Mouse (Mus musculus) kidney, embryonic 14.5 days (tissue): ENCODE results near the gene Ten1. TPM values are rescaled to one million over a fixed set of nuclear protein-coding genes. Genes with fewer than 3 reads are reported as not detected.

Experiments
- ATAC-seq: fragments of 200-750 bp; cut with Nextera tagmentation; 2 replicates; pipeline ENCODE4 v1.8.0; 2017; ENCODE audit warnings: moderate number of reproducible peaks, mild to moderate bottlenecking, moderate TSS enrichment, moderate library complexity; ENCODE audit not compliant: low FRiP score, low TSS enrichment
- H3K27ac ChIP-seq: fragments of 300-500 bp; sonication (generic); 2 replicates; pipeline ENCODE4 v1.5.1; 2014; ENCODE audit warnings: low read depth, mild to moderate bottlenecking, low read length, moderate library complexity, mixed read lengths
- H3K27me3 ChIP-seq: fragments of 300-500 bp; sonication (generic); 2 replicates; pipeline ENCODE4 v1.6.1; 2014; ENCODE audit warnings: mild to moderate bottlenecking, low read length; ENCODE audit not compliant: control insufficient read depth, insufficient read depth
- H3K36me3 ChIP-seq: fragments of 300-500 bp; sonication (generic); 2 replicates; pipeline ENCODE4 v1.6.1; 2014; ENCODE audit warnings: low read length, mixed read lengths; ENCODE audit not compliant: control insufficient read depth, insufficient read depth
- H3K4me1 ChIP-seq: fragments of 300-500 bp; sonication (generic); 2 replicates; pipeline ENCODE4 v1.6.1; 2014; ENCODE audit warnings: low read length, mixed read lengths; ENCODE audit not compliant: control insufficient read depth, insufficient read depth
- H3K4me2 ChIP-seq: fragments of 300-500 bp; sonication (generic); replicated peaks from 2 replicates; pipeline ENCODE4 v1.6.1; 2014; ENCODE audit warnings: low read depth, mild to moderate bottlenecking, low read length
- H3K4me3 ChIP-seq: fragments of 300-500 bp; sonication (generic); 2 replicates; pipeline ENCODE4 v1.5.1; 2014; ENCODE audit warnings: mild to moderate bottlenecking, low read length
- H3K9ac ChIP-seq: fragments of 300-500 bp; sonication (generic); 2 replicates; pipeline ENCODE4 v1.6.1; 2014; ENCODE audit warnings: low read depth, mild to moderate bottlenecking, low read length, moderate library complexity
- H3K9me3 ChIP-seq: fragments of 300-500 bp; sonication (generic); 2 replicates; pipeline ENCODE4 v1.6.1; 2016; ENCODE audit warnings: low read length; ENCODE audit not compliant: control insufficient read depth
- WGBS: fragments of 180-500 bp; shearing (Covaris S2); extraction: QIAGEN DNeasy Blood & Tissue Kit; methylation state at CpG from one replicate; pipeline ENCODE4 v1.1.7; 2014; 5-methylcytosine and 5-hydroxymethylcytosine counted together
- polyA plus RNA-seq: library from polyadenylated mRNA; unstranded; fragments of >200 nt; fragmentation: Nextera tagmentation; extraction: Ambion mirVana; gene quantifications from 2 replicates; pipeline ENCODE4 v1.2.1, GENCODE M21; 2014

Gene Ten1
- polyA plus RNA-seq, 1 experiment from 2014 or later: 74.1 TPM

- Histone ChIP-seq H3K4me1 (no peaks in the 10 kb centered on the region), H3K4me3 (no peak overlapping the region), H3K9me3 (no peaks in the 10 kb centered on the region), H3K27ac (no peak overlapping the region), H3K4me2 (no peak overlapping the region), H3K36me3 (peaks cover 16% of the 10 kb centered on the region), H3K9ac (no peak overlapping the region), H3K27me3 (no peaks in the 10 kb centered on the region)
- ATAC-seq: no peak
- WGBS: 83% methylated on average over 3 of the region's 3 CpGs
These were observed 10.0 kb downstream of the Ten1 start for GRCm38 (mm10) chr11:116208660-116209059.

- Histone ChIP-seq H3K27ac (no peak overlapping the region), H3K9ac (no peak overlapping the region), H3K4me1 (no peaks in the 10 kb centered on the region), H3K36me3 (peaks cover 16% of the 10 kb centered on the region), H3K27me3 (no peaks in the 10 kb centered on the region), H3K9me3 (no peaks in the 10 kb centered on the region), H3K4me3 (no peak overlapping the region), H3K4me2 (no peak overlapping the region)
- 46% methylated on average over 8 of the region's 8 CpGs for WGBS
- no peak for ATAC-seq
These were observed 10.6 kb downstream of the Ten1 start for GRCm38 (mm10) chr11:116209257-116209656.

GRCm38 (mm10) chr11:116210696-116211095 is 12.0 kb downstream of the Ten1 start:
- Histone ChIP-seq H3K9me3 (no peaks in the 10 kb centered on the region), H3K36me3 (peaks cover 12% of the 10 kb centered on the region), H3K27ac (no peak overlapping the region), H3K4me3 (no peak overlapping the region), H3K4me2 (no peak overlapping the region), H3K4me1 (no peaks in the 10 kb centered on the region), H3K9ac (no peak overlapping the region), H3K27me3 (no peaks in the 10 kb centered on the region)
- no peak; the same call in 1 of the 2 replicates for ATAC-seq
- 63% methylated on average over 5 of the region's 5 CpGs for WGBS

- 89% methylated on average over 6 of the region's 6 CpGs for WGBS
- no peak overlapping the region for H3K9ac ChIP-seq
- H3K36me3 ChIP-seq: no peaks in the 10 kb centered on the region
- no peak overlapping the region for H3K4me2 ChIP-seq
- no peaks in the 10 kb centered on the region for H3K4me1 ChIP-seq
- no peaks in the 10 kb centered on the region for H3K9me3 ChIP-seq
- ATAC-seq: no peak
- no peak overlapping the region for H3K27ac ChIP-seq
- no peak overlapping the region for H3K4me3 ChIP-seq
- H3K27me3 ChIP-seq: no peaks in the 10 kb centered on the region
These were observed 14.2 kb downstream of the Ten1 start for GRCm38 (mm10) chr11:116212847-116213246.

- Histone ChIP-seq H3K27ac (no peak overlapping the region), H3K4me1 (peaks cover 5% of the 10 kb centered on the region; the same call in 1 of the 2 replicates), H3K36me3 (no peaks in the 10 kb centered on the region), H3K4me2 (no peak overlapping the region), H3K4me3 (no peak overlapping the region), H3K27me3 (no peaks in the 10 kb centered on the region), H3K9ac (no peak overlapping the region), H3K9me3 (no peaks in the 10 kb centered on the region)
- WGBS: 75% methylated on average over 13 of the region's 13 CpGs
- no peak for ATAC-seq
These were observed 15.3 kb downstream of the Ten1 start for GRCm38 (mm10) chr11:116213877-116214510.

- no peaks in the 10 kb centered on the region for H3K27me3 ChIP-seq
These were observed 16.5 kb downstream of the Ten1 start for GRCm38 (mm10) chr11:116215181-116215580.

GRCm38 (mm10) chr11:116215991-116216390 is 17.3 kb downstream of the Ten1 start:
- Histone ChIP-seq H3K4me2 (no peak overlapping the region), H3K27ac (no peak overlapping the region), H3K4me3 (no peak overlapping the region), H3K9me3 (no peaks in the 10 kb centered on the region), H3K36me3 (no peaks in the 10 kb centered on the region), H3K4me1 (peaks cover 15% of the 10 kb centered on the region; the same call in 1 of the 2 replicates), H3K9ac (0 out of 2 replicates have a peak overlapping the region, but pooled peaks have one; percentile 12), H3K27me3 (peaks cover under 1% of the 10 kb centered on the region; the same call in 1 of the 2 replicates)
- no peak for ATAC-seq
- WGBS: 78% methylated on average over 6 of the region's 6 CpGs

More at GRCm38 (mm10) chr11:116215181-116215580, 16.5 kb downstream of the Ten1 start:
- no peak overlapping the region for H3K4me2 ChIP-seq
- no peaks in the 10 kb centered on the region for H3K9me3 ChIP-seq
- H3K27ac ChIP-seq: no peak overlapping the region
- ATAC-seq: no peak
- no peak overlapping the region for H3K4me3 ChIP-seq
- peaks cover 15% of the 10 kb centered on the region; the same call in 1 of the 2 replicates for H3K4me1 ChIP-seq
- no peaks in the 10 kb centered on the region for H3K36me3 ChIP-seq
- no peak overlapping the region for H3K9ac ChIP-seq
- WGBS: 86% methylated on average over 7 of the region's 7 CpGs

GRCm38 (mm10) chr11:116216549-116216948 is 17.9 kb downstream of the Ten1 start:
- Histone ChIP-seq H3K9me3 (peaks cover 4% of the 10 kb centered on the region; the same call in 1 of the 2 replicates), H3K27me3 (peaks cover 6% of the 10 kb centered on the region), H3K4me3 (no peak overlapping the region), H3K27ac (no peak overlapping the region), H3K4me1 (peaks cover 15% of the 10 kb centered on the region; the same call in 1 of the 2 replicates), H3K9ac (0 out of 2 replicates have a peak overlapping the region, but pooled peaks have one; percentile 12), H3K4me2 (no peak overlapping the region), H3K36me3 (no peaks in the 10 kb centered on the region)
- no peak for ATAC-seq
- WGBS: 77% methylated on average over 11 of the region's 11 CpGs

- Histone ChIP-seq H3K4me2 (no peak overlapping the region), H3K27me3 (peaks cover 22% of the 10 kb centered on the region), H3K9me3 (peaks cover 7% of the 10 kb centered on the region; the same call in 1 of the 2 replicates), H3K4me1 (peaks cover 25% of the 10 kb centered on the region; the same call in 1 of the 2 replicates), H3K4me3 (no peak overlapping the region), H3K36me3 (no peaks in the 10 kb centered on the region), H3K9ac (no peak overlapping the region), H3K27ac (peak overlapping the region; percentile 27; the same call in 1 of the 2 replicates)
- 52% methylated on average over 2 of the region's 2 CpGs for WGBS
- no peak for ATAC-seq
These were observed 19.6 kb downstream of the Ten1 start for GRCm38 (mm10) chr11:116218263-116218662.
